Mouse (Mus musculus) ovary, postnatal 10 days (tissue): ENCODE results near the gene Shisa5.

Experiments used
- DNase-seq: peaks from one replicate; pipeline ENCODE4 v3.0.0; 2022; ENCODE audit warnings: low spot score

Shisa5 gene

DNA sequence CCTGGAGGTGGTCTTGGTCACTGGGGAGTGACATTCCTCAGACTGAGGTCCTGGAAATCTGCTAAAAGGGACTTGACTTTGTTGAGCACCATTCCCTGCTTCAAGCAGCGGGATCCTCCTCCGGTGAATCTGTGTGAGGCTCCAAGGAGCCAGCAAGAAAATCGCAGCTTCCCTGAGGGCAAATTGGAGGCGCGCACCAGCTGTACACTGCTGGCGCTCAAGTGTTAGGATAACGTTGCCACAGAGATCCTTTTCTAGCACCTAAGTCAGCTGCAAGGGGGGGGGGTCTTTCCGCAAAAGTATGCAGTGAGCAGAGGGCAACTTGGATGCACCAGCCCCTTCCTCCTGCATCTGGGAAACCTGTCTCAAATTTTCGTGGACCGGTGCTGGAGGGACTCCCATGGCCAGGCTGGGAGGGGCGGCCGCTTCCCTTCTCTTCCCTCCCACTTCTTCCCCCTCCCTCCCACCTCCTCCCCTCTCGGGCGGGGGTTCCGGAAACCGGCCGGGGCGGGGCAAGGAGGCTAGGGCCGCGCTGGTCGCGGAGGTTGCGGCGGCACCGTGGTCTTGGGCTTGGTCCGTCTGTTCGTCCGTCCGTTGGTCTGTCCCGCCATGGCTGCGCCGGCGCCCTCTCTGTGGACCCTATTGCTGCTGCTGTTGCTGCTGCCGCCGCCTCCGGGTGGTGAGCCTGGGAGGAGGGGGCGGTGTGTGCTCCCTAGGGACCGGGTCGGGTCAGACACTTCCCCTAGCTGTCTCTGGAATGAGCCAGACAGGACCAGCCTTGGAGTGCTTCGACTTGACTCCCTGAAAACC, at the start of gene Shisa5:
Gene Shisa5 (plus strand): TSS at position 480 of the 810 bp plus-strand sequence.
- peak; percentile 67 for DNase-seq

DNA sequence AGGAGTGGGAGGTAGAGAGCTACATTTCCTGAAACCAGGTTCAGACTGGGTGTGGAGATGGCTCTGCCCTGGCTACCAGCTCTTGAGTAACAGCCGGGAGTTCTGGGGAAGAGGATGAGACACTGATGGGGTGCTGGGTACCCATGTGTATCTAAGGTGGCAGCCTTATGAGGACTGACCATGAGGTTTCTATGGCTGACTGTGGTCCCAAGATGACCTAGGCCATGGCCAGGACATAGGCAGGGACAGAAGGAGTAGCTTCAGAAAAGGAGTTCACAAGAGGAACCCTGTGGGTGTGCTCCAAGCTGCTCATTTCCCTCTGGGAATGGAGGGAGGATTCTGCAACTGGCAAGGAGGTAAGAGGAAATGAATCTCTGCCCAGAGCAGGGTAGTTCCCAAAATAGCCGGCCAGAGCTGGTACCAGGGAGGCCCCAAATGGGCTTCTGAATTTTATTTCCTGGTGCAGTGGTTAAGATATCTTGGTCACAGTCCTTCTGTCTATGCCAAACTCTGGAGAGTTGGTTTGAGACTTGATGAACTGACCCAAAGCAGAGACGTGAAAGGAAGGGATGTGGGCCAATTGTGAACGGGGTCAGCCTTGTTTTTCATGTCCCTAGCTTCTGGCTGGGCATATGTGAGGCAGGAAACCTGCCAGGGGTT, 48.4 kb upstream of the Shisa5 start:
- no peak for DNase-seq

DNA sequence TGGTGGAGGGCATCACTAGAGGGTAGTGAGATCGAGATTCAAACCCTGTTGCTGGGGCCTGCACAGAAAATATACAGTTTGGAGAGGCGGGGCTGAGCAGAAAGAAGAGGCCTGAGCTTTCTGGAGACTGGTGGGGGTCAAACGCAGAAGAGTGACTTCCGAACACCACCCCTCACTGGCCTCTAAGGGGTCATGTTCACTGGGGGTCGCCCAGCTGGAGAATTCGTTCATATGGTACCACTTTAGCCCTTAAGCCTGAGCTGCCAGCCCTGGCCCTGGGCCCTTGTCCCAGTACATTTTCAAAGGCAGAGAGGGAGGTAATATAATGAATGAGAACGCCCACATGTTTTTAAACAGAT, 47.9 kb upstream of the Shisa5 start:
- DNase-seq, result no peak

DNA sequence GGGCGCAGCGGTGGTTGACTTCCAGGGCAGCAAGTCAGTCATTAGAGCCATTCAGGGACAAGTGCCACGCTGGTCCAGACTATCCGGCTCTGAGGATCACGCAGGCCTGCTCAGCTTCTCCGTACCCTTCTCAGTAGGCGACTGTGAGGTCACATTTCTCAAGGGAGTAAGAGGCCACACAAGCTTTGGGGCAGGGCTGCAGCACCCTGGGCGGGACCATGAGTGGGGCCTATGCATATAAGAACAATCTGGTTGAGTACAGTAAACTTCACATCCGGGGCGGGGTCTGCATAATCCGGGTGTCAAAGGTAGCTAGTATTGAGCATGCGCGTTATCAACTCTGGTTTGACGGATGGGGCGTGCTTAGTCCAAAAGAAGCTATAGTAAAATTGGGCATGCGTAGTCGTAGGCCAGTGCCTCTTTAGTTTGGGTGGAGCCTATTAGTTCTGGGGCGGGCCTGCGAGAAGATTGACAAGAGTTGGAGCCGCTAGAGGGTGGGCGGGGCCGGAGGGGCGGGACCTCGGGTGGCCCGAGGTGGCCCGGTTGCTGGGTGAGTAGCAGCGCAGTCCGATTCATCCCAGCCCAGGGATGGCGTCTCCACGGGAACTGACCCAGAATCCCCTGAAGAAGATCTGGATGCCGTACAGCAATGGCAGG, 46.8 kb upstream of the Shisa5 start, which contains the start of gene Pfkfb4:
Gene Pfkfb4 (plus strand): TSS at position 351 of the 657 bp plus-strand sequence.
- peak; percentile 69 for DNase-seq

DNA sequence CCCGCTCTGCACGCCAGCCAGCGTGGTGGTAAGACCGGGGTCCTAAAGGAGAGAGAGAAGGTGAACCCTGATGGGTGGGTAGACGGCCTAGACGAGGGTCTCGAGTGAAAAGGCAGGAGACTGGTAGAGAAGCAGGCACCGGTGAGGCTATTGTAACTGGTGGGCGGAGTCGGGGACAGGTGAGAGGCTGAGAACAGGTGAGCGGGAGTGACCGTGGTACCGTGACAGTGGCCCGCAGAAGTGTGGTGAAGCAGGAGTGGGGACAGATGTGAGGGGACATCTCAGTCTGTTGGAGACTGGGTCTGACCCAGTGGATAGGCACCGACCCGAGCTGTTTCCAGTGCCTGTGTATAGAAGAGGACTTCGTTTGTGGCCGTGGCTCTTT, 46.3 kb upstream of the Shisa5 start:
- DNase-seq, result no peak

DNA sequence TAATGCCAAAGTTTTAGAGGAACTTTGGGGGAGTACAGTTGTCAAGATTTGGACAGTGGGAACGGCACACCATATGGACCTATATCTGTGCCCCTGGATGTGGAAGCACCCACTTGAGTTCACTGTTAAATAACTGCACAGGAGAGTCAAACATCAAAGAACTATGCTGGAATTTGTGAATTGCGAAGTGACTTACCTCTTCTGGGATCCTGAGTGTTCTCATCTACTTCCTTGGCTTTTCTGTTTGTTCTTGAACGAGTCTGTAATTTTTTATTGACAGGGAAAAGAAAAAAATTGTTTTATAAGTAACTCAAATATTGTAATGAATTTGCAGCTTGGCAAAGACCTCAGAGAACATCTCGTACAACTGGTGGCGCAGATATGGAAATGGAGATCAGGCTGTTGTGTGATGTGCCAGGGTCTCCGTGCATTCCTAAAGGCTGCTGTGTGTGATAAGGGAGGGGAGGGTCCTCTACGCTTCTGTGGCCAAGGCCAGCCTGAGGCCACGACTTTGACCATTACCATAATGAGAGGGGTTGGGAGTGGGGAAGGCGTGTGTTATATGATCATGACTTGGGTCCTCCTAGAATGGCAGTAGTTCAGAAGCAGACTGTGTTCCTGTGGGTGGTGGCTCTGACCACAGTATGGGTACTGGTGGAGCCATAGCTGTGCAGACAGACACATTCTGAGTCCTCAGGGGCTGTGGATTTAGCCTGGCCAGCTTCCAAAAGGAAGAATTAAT, 45.6 kb upstream of the Shisa5 start:
- DNase-seq, result no peak

DNA sequence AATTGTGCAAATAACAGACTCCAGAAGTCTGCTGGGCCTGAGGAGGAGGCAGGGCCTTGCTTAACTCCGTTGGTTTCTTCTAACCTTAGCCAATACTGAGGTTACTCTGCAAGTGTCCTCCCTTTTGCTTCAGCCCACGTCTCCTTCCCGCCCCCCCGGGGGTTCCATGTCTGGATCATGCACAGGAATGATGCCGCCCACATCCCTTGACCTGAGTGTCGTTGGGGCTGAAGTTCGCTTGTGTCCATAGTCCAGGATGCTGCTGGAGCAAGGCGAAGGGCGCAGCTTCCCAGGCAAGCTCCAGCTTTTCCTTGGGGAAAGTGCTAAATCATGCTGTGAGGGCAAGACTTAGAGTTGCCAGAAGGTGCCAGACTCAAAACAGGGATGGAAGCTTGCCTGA, 42.0 kb upstream of the Shisa5 start:
- DNase-seq, result no peak

DNA sequence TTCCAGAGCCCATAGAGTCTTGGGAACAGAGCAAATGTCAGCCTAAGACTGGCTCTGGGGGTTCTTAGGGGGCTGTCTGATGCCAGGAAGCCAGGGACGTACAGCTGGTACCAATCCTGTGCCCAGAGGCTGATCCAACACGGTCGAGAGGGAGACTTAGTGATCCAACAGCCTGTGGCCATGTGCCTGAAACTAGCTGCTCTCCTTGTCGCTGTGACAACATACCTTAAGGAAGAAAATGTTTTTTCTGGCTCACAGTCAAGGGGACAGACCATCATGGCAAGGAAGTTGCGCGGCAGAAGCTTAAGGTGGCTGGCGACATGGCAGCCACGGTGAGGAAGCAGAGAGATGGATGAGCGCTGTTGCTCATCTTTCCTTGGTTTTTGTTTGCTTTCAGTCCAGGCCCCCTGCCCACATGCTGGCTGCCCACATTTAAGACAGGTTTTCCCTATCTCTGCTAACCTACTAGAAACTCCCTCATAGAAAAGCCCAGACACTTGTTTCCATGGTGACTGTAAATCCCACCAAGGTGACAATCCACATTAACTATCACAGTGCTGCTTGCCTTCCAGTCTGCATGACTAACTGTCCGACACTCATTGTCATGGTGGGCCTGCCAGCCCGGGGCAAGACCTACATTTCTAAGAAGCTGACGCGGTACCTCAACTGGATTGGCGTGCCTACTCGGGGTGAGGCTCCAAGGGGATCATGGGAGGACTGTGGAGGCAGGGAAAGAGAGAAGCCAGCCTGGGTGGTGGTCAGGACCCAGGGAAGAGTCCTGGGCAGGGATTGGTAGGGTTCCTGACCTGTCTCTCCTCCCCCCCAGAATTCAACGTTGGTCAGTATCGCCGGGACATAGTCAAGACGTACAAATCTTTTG, 39.8 kb upstream of the Shisa5 start:
- DNase-seq, result no peak

DNA sequence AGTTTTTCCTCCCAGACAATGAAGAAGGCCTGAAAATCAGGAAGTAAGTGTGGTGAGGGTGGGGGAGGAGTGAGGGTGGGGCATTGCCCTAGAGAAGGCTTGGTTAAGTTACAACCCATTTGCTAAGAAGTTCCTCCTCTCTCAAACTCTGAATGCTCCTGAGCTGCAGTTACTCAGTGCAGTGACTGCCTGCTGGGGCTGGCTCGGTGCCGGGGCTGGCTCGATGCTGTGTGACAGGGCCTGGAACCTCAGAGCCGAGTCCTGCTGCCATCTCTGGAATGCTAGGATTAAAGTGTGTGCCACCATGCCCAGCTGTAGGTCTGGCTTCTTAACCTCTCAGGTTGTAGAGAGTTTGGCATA, 39.2 kb upstream of the Shisa5 start:
- DNase-seq, result no peak

DNA sequence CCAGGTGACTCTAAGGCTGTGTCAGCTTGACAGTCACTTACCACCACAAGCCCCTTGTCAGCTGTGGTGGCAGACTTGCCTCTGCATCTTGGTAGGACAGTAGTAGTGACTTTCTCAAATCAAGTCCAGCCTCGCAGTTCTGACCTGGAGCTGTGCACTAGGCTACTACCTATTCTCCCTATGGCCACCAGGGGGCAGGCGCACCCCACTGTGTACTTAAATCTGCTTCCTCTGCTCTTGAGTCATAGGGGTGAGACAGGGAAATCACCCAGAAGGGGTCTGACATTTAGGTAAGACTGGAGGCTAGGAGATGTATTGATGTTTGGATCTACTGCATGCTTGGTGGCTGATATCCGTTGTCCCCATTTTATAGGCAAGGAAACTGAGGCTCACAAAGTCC, 37.6 kb upstream of the Shisa5 start:
- no peak for DNase-seq

DNA sequence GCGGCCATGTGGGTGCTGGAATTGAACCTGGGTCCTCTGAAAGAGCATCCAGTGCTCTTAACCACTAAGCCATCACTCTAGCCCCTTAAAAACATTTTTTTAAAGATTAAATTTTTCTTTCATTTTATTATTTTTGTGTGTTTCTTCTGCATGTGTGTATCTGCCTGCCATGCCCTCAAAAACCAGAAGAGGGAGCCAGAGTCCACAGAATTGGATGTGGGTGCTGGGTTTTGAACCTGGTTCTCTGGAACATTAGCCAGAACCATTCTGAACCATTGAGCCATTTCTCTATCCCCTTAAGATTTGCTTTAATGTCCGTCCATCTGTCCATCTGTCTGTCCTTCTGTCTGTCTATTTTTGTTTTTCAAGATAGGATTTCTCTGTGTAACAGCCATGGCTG, 35.2 kb upstream of the Shisa5 start:
- no peak for DNase-seq

DNA sequence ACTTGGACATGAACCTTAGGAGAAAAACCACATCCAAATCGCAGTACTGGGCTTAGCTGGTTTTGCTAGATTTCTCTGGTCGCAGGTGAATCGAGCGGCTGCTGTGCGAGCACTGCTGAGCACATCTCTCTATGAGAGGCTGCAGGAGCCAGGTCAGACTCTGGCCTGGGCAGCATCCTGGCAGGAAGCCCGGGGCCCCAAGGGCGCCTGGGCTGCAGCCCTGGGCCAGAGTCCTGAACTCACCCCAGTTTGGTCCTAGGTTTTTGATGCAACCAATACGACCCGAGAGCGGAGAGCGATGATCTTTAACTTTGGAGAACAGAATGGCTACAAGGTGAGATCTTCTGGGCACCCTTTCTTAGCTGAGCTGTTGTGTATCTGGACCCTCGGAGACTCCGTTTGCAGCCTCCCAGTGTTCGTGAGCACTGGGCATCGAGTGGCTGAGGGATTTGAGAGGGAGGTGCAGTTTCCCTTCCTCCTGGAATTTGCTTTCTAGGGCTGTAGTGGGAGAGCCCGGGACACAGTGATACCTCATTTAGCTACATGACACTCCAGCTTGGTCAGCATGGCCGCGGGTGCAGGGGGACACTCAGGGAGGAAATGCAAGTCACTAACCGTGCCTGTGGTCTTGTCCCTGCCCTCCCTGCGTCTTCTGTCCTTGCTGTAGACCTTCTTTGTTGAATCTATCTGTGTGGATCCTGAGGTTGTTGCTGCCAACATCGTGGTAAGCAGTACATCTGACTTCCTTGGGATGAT, 31.2 kb upstream of the Shisa5 start:
- DNase-seq, result no peak

DNA sequence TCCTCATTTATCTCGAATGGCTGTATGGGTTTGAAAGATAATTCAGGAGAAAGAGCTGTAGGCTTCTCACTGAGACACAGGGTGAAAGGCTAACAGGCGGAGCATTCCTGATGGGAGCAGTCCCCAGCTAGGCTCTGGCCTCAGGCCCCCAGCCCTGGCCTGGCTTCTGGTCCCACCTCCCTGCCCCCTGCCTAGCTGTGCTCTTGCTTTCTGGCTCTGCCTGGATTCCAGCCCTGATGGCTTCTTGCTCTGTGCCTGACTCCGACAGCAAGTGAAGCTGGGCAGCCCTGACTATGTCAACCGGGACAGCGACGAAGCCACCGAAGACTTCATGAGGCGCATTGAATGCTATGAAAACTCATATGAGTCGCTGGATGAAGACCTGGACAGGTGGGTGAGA, 30.3 kb upstream of the Shisa5 start:
- DNase-seq, result no peak

DNA sequence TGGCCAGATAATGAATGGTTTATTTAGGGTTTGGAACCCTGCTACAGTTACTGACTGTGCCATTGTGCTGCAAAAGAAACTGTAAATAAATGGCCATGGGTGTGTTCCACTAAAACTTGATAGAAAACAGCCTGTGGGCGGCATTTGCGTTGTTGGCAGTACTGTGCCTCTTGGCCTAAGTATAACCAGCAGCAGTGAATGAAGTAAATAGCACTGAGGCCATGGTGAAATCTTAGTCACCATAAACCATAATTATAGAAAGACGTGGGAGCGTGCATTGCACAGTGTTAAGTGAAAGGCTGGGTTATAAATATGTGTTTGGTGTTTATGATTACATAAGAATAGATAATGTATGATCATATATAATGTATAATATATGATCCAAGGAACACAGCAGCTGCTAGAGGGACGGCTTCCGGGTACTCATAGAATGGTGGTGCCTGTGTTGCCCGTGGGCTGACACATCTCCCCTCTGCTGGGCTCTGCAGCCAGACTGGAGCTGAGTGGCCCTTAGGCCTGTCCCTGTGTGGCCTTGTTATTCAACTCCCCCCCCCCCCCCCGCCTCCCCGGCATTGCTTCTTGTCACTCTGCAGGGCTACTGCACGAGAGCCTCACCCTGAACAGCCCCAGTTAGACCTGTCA, 29.2 kb upstream of the Shisa5 start:
- DNase-seq, result no peak

DNA sequence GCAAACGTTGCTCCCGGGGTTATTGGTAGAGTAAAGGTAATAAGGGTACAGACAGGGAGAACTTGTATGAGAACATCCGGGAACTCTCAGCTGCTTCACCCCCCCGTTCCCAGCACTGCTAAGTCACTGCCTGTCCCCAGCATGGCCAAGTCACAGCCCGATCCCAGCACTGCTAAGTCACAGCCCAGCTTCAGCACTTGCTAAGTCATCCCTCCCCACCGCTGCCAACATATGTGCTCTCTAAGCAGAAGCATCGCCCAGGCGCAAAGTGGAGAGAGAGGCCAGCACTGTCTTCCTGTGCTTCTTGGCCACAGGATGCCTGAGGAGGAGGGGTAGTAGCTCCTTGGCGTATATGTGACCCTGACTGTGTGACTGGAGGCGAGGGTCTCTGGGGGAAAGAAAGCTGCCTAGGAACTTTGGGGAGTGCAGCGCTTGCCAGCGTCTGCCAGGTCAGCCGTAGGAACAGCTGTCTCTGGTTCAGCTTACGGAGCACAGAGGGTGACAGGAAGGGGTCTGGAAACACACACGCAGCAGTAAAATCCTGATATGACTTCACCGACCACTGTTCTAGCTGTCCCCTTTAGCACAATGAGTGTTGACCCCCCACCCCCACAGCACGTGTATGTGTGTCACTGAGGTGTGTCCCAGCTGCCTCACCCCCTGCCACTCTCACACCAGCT, 28.6 kb upstream of the Shisa5 start:
- DNase-seq, result no peak

DNA sequence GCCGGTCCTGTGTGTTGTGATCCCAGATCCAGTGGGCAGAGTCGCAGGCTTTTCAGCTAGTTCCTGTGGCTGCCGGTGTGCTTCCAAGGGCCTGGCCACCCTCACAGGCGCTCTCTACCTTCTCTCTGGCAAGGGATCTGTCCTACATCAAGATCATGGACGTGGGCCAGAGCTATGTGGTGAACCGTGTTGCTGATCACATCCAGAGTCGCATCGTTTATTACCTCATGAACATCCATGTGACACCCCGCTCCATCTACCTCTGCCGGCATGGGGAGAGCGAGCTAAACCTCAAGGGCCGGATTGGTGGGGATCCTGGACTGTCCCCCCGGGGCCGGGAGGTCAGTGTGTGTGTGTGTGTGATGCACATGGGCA, 28.1 kb upstream of the Shisa5 start:
- no peak for DNase-seq

DNA sequence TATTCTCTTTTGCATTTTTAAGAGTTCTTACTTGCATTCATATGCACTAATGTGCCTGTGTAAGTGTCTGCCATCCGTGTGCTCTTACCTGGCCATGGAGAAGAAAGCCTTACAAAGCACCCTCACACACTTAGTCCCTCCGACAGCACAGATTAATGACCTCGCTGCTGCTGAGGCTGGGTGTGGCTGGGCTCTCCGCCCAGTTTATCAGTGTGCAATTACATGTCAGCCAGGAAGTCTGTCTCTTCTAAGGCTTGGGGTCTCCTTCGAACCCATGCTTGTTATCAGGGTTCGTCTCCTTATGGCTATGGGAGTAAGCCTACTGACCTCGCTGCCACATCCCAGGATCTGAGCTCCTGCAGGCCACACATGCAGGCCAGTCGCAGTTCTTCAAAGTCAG, 23.0 kb upstream of the Shisa5 start:
- no peak for DNase-seq

DNA sequence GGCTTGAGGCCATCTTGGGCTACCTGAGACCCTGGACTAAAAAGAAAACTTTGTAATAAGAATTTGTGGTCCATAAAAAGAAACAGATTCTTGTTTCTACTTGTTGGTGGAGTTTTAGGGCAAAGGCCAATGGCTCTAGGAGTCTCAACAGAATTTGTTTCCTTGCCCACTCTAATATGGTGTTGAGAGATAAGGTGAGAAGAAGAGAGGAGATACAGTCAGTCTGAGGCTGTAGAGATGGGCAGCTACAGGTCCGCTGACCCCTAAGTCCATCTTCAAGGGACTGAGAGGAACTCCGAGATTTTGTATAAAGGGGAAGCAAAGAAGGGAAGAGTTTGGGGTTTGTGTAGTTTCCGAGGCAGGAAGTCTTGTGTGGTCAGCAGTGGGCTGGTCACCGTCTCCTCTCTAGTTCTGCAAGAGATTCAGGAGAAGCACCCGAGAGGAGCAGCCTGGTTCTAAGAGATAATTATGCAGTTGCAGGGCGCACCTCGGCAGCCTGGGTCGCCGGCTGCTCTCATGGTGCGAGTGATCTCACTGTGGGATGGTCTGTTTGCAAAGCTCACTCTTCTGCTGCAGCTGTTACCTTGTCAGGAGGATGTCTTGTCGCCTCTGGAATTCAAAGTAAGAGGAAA, 21.3 kb upstream of the Shisa5 start:
- DNase-seq, result no peak

DNA sequence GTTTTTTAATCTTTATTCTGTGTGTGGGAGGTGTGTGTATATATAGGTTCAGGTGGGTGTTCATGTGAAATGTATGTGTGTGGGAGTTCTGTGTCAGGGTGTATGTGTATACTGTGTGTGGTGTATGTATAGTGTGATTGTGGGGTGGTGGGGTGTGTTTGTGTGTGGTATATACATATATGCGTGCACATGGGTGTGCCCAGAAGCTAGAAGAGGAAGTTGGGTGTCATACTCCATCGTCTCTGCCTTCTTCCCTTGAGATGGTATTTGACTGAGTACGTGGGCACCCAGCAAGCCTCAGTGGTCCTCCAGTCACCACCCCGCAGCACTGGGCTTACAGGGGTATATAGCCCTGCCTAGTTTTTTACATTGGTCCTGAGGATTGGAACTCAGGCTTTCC, 16.9 kb upstream of the Shisa5 start:
- DNase-seq, result no peak
